8 mouse cellular contexts compared by ENCODE assay signal in genomic region chr11:86586868-86587792, GRCm38 (mm10). TPM values are rescaled to one million over a fixed set of nuclear protein-coding genes. Genes with fewer than 3 reads are reported as not detected.
DNase-seq lines count a peak whose midpoint lies in the region; ATAC-seq lines count a peak whose summit lies in the region.

No protein-coding gene starts in this region.

- H3K9me3 ChIP-seq in embryonic facial prominence, embryonic 12.5 days = no peaks in the 10 kb centered on the region

- peak overlapping the region; percentile 55; the same call in 1 of the 2 replicates for H3K27ac ChIP-seq in embryonic facial prominence, embryonic 12.5 days

- peaks cover 9% of the 10 kb centered on the region for H3K4me1 ChIP-seq in embryonic facial prominence, embryonic 12.5 days

- H3K36me3 ChIP-seq in embryonic facial prominence, embryonic 12.5 days = no peaks in the 10 kb centered on the region

- intact Hi-C loops in heart, postnatal 10 days (cut with DNase I) = no loop called here

- peak; percentile 35; the same call in 1 of the 2 replicates for ATAC-seq in embryonic facial prominence, embryonic 12.5 days (ENCODE audit: insufficient number of reproducible peaks, insufficient read depth, low FRiP score, low TSS enrichment)

- H3K4me2 ChIP-seq in embryonic facial prominence, embryonic 12.5 days (replicated peaks) = peak overlapping the region; percentile 53

- no peaks in the 10 kb centered on the region for H3K27me3 ChIP-seq in embryonic facial prominence, embryonic 12.5 days

- peak overlapping the region; percentile 28 for H3K4me3 ChIP-seq in embryonic facial prominence, embryonic 12.5 days

- 5% methylated on average over 15 of the region's 15 CpGs for WGBS in embryonic facial prominence, embryonic 12.5 days

- DNase-seq in urinary bladder, postnatal 25 days (ENCODE audit: low spot score) = peak; percentile 72
- no peak for DNase-seq in urinary bladder, postnatal 10 days (ENCODE audit: low spot score)
- peak; percentile 71 to 77 for DNase-seq in heart, postnatal 10 days
- DNase-seq in kidney, postnatal 4 days = peak; percentile 72 to 82
- DNase-seq in mesoderm, embryonic 11.5 days (ENCODE audit: low read depth, low spot score) = peak; percentile 66
- peak; percentile 65 for DNase-seq in thymus, postnatal 14 days
- DNase-seq in right cerebral cortex, postnatal 25 days = no peak

- peak overlapping the region; percentile 10; the same call in 1 of the 2 replicates for H3K9ac ChIP-seq in embryonic facial prominence, embryonic 12.5 days

RNA-seq across cellular contexts. Expression of gene Tubd1, which starts 42.3 kb away (rescaled TPM):
- polyA plus RNA-seq in embryonic facial prominence, embryonic 12.5 days (2016; fragmentation: Nextera tagmentation; extraction: Ambion mirVana) = 11.2 and 14.0 TPM in 2 replicates
- total RNA-seq in heart, postnatal 10 days (2021) = 1 to 10 TPM; 5.5 to 6.2 TPM

RNA-seq across cellular contexts. Expression of gene Rps6kb1, which starts 42.5 kb away (rescaled TPM):
- 72.7 and 74.9 TPM in 2 replicates for polyA plus RNA-seq in embryonic facial prominence, embryonic 12.5 days (2016; fragmentation: Nextera tagmentation; extraction: Ambion mirVana)
- 10 to 100 TPM; 26.0 to 29.2 TPM for total RNA-seq in heart, postnatal 10 days (2021)

Comparison
In these comparisons a context has a peak if more than half of its experiments do, and no peak if none do; other contexts are left out.
1. DNase-seq: peak in urinary bladder, postnatal 25 days (single experiment), heart, postnatal 10 days (2 of 2), kidney, postnatal 4 days (2 of 2), mesoderm, embryonic 11.5 days (single experiment) and thymus, postnatal 14 days (single experiment); none in urinary bladder, postnatal 10 days (single experiment) and right cerebral cortex, postnatal 25 days (single experiment).